Mouse (Mus musculus) ES-E14 (cell line): Measurements from ENCODE around the gene Ndufb5. TPM values are rescaled to one million over a fixed set of nuclear protein-coding genes. Genes with fewer than 3 reads are reported as not detected.

Source experiments
- DNase-seq: peaks from one replicate; pipeline ENCODE4 v3.0.0-alpha.2; 2013; ENCODE audit warnings: low read depth, low spot score
- H3K27ac ChIP-seq: 2 replicates; pipeline ENCODE4 v1.5.1; 2012; ENCODE audit warnings: low read depth, mild to moderate bottlenecking, low read length, moderate library complexity, mixed read lengths; ENCODE audit not compliant: poor library complexity, insufficient read depth, severe bottlenecking
- H3K36me3 ChIP-seq: 2 replicates; pipeline ENCODE4 v1.6.1; 2012; ENCODE audit warnings: mild to moderate bottlenecking, low read length, moderate library complexity, mixed read lengths; ENCODE audit not compliant: control insufficient read depth, poor library complexity, insufficient read depth, severe bottlenecking
- H3K4me1 ChIP-seq, 2 experiments: fragments of 150-350 bp in 1 of 2; sonication (generic) in 1 of 2; 2 replicates each; pipeline ENCODE4 v1.6.1; 2012; ENCODE audit warnings: low read length in 2 of 2, mild to moderate bottlenecking in 1 of 2, mixed read lengths in 1 of 2; ENCODE audit not compliant: control insufficient read depth in 2 of 2, insufficient read depth in 2 of 2, poor library complexity in 1 of 2
- H3K4me3 ChIP-seq, 2 experiments: fragments of 150-350 bp in 1 of 2; sonication (generic) in 1 of 2; 2 replicates each; pipeline ENCODE4 v1.5.1; 2012; ENCODE audit warnings: low read length in 2 of 2, low read depth in 1 of 2, mild to moderate bottlenecking in 1 of 2, mixed read lengths in 1 of 2; ENCODE audit not compliant: insufficient read depth in 1 of 2, poor library complexity in 1 of 2, severe bottlenecking in 1 of 2
- H3K9ac ChIP-seq: 2 replicates; pipeline ENCODE4 v1.6.1; 2012; ENCODE audit warnings: low read depth, mild to moderate bottlenecking, low read length, mixed read lengths; ENCODE audit not compliant: poor library complexity, insufficient read depth, severe bottlenecking
- H3K9me3 ChIP-seq: fragments of 150-350 bp; sonication (generic); 2 replicates; pipeline ENCODE4 v1.6.1; 2012; ENCODE audit warnings: low read depth, mild to moderate bottlenecking, low read length; ENCODE audit not compliant: control insufficient read depth, insufficient read depth
- CHD2 ChIP-seq: IDR thresholded peaks from 2 replicates; pipeline ENCODE4 v1.6.1; 2014; ENCODE audit warnings: mild to moderate bottlenecking, low read depth, low read length, inconsistent platforms
- HCFC1 ChIP-seq: IDR thresholded peaks from 2 replicates; pipeline ENCODE4 v1.6.1; 2012; ENCODE audit warnings: low read length, inconsistent platforms, borderline replicate concordance; ENCODE audit not compliant: insufficient read depth
- MAFK ChIP-seq: IDR thresholded peaks from 2 replicates; pipeline ENCODE4 v1.6.1; 2014; ENCODE audit warnings: mild to moderate bottlenecking, low read depth, low read length, inconsistent platforms; ENCODE audit not compliant: insufficient read depth
- ZC3H11A ChIP-seq: IDR thresholded peaks from 2 replicates; pipeline ENCODE4 v1.6.1; 2012; ENCODE audit warnings: low read depth, mild to moderate bottlenecking, inconsistent platforms, low read length, borderline replicate concordance
- ZNF384 ChIP-seq: IDR thresholded peaks from 2 replicates; pipeline ENCODE4 v1.6.1; 2012; ENCODE audit warnings: low read depth, low read length, inconsistent platforms
- in situ Hi-C, 2 experiments: fragments of 600-800 bp; cut with MboI; formaldehyde crosslinking; loops; one replicate each; pipeline ENCODE4 v1.15.1; 2025; ENCODE audit warnings: low sequenced_read_pairs in 2 of 2, inconsistent platforms in 1 of 2; ENCODE audit not compliant: unreplicated experiment in 2 of 2
- total RNA-seq: library from RNA; depleted of rRNA; stranded (reverse); fragments of 300-350 nt; gene quantifications from 2 replicates; pipeline ENCODE4 v1.2.3, GENCODE M21; 2012; rRNA removed

The Ndufb5 gene
- total RNA-seq, 1 experiment = 199 TPM

GRCm38 (mm10) chr3:32763902-32764301, 27.1 kb downstream of the Ndufb5 start:
- Histone ChIP-seq H3K4me1 (peaks cover 4 to 5% of the 10 kb centered on the region in 2 experiments; a peak in 3 of 4 replicates), H3K4me3 (peak overlapping the region; percentile 17 to 42; a peak in 3 of 4 replicates), H3K36me3 (no peaks in the 10 kb centered on the region), H3K9ac (no peak overlapping the region), H3K27ac (no peak overlapping the region), H3K9me3 (no peaks in the 10 kb centered on the region)
- no peak for DNase-seq
- in situ Hi-C loops = no loop called here
- TF ChIP-seq ZNF384 (no peak), HCFC1 (no peak), CHD2 (no peak), ZC3H11A (no peak), MAFK (no peak)

DNA sequence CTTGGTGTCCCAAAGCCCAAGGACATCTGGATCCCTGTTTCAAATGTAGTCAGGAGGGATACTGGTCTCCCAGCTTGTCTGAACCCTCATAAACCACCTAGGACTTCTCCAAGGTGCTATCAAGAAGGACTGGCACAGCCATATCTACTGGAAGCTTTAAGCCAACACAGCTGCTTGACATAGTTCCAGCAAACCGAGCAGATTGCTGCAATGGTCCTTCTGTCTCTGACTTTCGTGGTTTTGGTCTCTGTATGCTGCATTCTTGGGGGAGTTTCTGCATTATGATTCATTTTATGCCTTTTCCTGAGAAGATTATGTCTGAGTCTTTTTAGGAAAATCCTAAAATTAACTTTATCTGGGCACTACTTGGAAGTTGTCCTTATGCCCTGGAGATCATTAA, 34.0 kb downstream of the Ndufb5 start:
- H3K9me3 ChIP-seq = 0 out of 2 replicates have a peak, but pooled peaks cover 1% of the 10 kb centered on the region
- no peak for DNase-seq
- H3K9ac ChIP-seq = no peak overlapping the region
- no peak overlapping the region for H3K4me3 ChIP-seq
- no peaks in the 10 kb centered on the region for H3K36me3 ChIP-seq
- H3K27ac ChIP-seq = no peak overlapping the region
- in situ Hi-C loops = no loop called here
- H3K4me1 ChIP-seq = no peaks in the 10 kb centered on the region
- TF ChIP-seq CHD2 (no peak), ZNF384 (no peak), MAFK (no peak), ZC3H11A (no peak), HCFC1 (no peak)

Other genes with a start within 250 kb of the Ndufb5 start
- gene Kcnmb3, start 244.8 kb upstream of the Ndufb5 start, total RNA-seq = 0.13 and 0.16 TPM in 2 replicates
- 42.1 and 43.5 TPM in 2 replicates for gene Zfp639, start 226.7 kb upstream of the Ndufb5 start, total RNA-seq
- gene Mfn1, start 207.5 kb upstream of the Ndufb5 start, total RNA-seq = 22.9 and 35.1 TPM in 2 replicates
- 16.5 and 19.1 TPM in 2 replicates for gene Gnb4, start 120.4 kb upstream of the Ndufb5 start, total RNA-seq
- gene Actl6a, start 30.7 kb upstream of the Ndufb5 start, total RNA-seq = 160 and 178 TPM in 2 replicates
- gene Mrpl47, start 615 bp downstream of the Ndufb5 start, total RNA-seq = 34.9 and 40.3 TPM in 2 replicates
- gene Usp13, start 80.6 kb downstream of the Ndufb5 start, total RNA-seq = 6.2 TPM in 2 replicates